Mouse (Mus musculus) kidney, adult 2 months (tissue): Measurements from ENCODE around the gene Lrp8. TPM values are rescaled to one million over a fixed set of nuclear protein-coding genes. Genes with fewer than 3 reads are reported as not detected.

ENCODE experiments used
- DNase-seq: peaks from one replicate; pipeline ENCODE4 v3.0.0; 2021
- H3K27ac ChIP-seq: fragments of 200-500 bp; 2 replicates; pipeline ENCODE4 v1.5.1; 2012; ENCODE audit warnings: low read depth, low read length, control low read depth, inconsistent platforms; ENCODE audit not compliant: insufficient read depth
- H3K27me3 ChIP-seq: fragments of 200-500 bp; replicated peaks from 2 replicates; pipeline ENCODE4 v1.6.1; 2012; ENCODE audit warnings: mild to moderate bottlenecking, moderate library complexity, low read length, inconsistent platforms; ENCODE audit not compliant: control insufficient read depth, insufficient read depth
- H3K36me3 ChIP-seq: fragments of 200-500 bp; 2 replicates; pipeline ENCODE4 v1.6.1; 2012; ENCODE audit warnings: mild to moderate bottlenecking, moderate library complexity, low read length, inconsistent platforms; ENCODE audit not compliant: control insufficient read depth, insufficient read depth
- H3K4me1 ChIP-seq: fragments of 200-500 bp; 2 replicates; pipeline ENCODE4 v1.6.1; 2011; ENCODE audit warnings: low read length; ENCODE audit not compliant: control insufficient read depth, insufficient read depth
- H3K4me3 ChIP-seq: fragments of 200-500 bp; 2 replicates; pipeline ENCODE4 v1.5.1; 2011; ENCODE audit warnings: mild to moderate bottlenecking, low read depth, low read length, control low read depth; ENCODE audit not compliant: insufficient read depth
- CTCF ChIP-seq: fragments of 200-500 bp; conservative IDR thresholded peaks from 2 replicates; pipeline ENCODE4 v1.5.1; 2011; ENCODE audit warnings: low read depth, mild to moderate bottlenecking, control low read depth, low read length, moderate library complexity, mixed read lengths; ENCODE audit not compliant: insufficient read depth, insufficient read length
- POLR2A ChIP-seq: fragments of 200-500 bp; IDR thresholded peaks from one replicate; pipeline ENCODE4 v1.6.1; 2011; ENCODE audit warnings: low read depth, low read length, control low read depth
- WGBS: fragments of 180-500 bp; shearing (Covaris S2); methylation state at CpG from one replicate; pipeline ENCODE4 v1.1.7; 2018; 5-methylcytosine and 5-hydroxymethylcytosine counted together
- polyA plus RNA-seq: library from polyadenylated mRNA; depleted of rRNA; stranded (reverse); fragments of >200 nt; gene quantifications from 2 replicates; pipeline ENCODE4 v1.2.3, GENCODE M21; 2012

Gene Lrp8
- polyA plus RNA-seq, 1 experiment, result 2.8 TPM

- 60% methylated on average over 5 of the region's 5 CpGs for WGBS
- TF ChIP-seq CTCF (no peak), POLR2A (no peak)
- 0 out of 2 replicates have a peak, but pooled peaks cover 4% of the 10 kb centered on the region for H3K4me1 ChIP-seq
- H3K36me3 ChIP-seq, result no peaks in the 10 kb centered on the region
- no peak overlapping the region for H3K27ac ChIP-seq
- no peaks in the 10 kb centered on the region for H3K27me3 ChIP-seq
- no peak overlapping the region for H3K4me3 ChIP-seq
- no peak for DNase-seq
Observed at GRCm38 (mm10) chr4:107899211-107899927, 97.3 kb downstream of the Lrp8 start.

GRCm38 (mm10) chr4:107900206-107900605, 98.1 kb downstream of the Lrp8 start:
- WGBS, result 88% methylated on average over 3 of the region's 3 CpGs
- no peaks in the 10 kb centered on the region for H3K27me3 ChIP-seq
- no peak overlapping the region for H3K27ac ChIP-seq
- H3K4me3 ChIP-seq, result no peak overlapping the region
- 0 out of 2 replicates have a peak, but pooled peaks cover 4% of the 10 kb centered on the region for H3K4me1 ChIP-seq
- no peak for DNase-seq
- H3K36me3 ChIP-seq, result no peaks in the 10 kb centered on the region
- TF ChIP-seq POLR2A (no peak), CTCF (no peak)

- Histone ChIP-seq H3K4me3 (no peak overlapping the region), H3K36me3 (peaks cover 3% of the 10 kb centered on the region; the same call in 1 of the 2 replicates), H3K4me1 (0 out of 2 replicates have a peak, but pooled peaks cover 4% of the 10 kb centered on the region), H3K27me3 (no peaks in the 10 kb centered on the region), H3K27ac (no peak overlapping the region)
- WGBS, result 86% methylated on average over 10 of the region's 10 CpGs
- no peak for DNase-seq
- TF ChIP-seq POLR2A, result no peak
- TF ChIP-seq CTCF, result no peak
Observed at GRCm38 (mm10) chr4:107904252-107904651, 102.2 kb downstream of the Lrp8 start.

GRCm38 (mm10) chr4:107906561-107906960, 104.5 kb downstream of the Lrp8 start:
- DNase-seq, result no peak
- Histone ChIP-seq H3K4me3 (no peak overlapping the region), H3K27ac (no peak overlapping the region), H3K27me3 (no peaks in the 10 kb centered on the region), H3K36me3 (peaks cover 3% of the 10 kb centered on the region; the same call in 1 of the 2 replicates), H3K4me1 (no peaks in the 10 kb centered on the region)
- TF ChIP-seq POLR2A (no peak), CTCF (no peak)
- WGBS, result 90% methylated on average over 9 of the region's 9 CpGs

GRCm38 (mm10) chr4:107910020-107910419, 108.0 kb downstream of the Lrp8 start:
- WGBS, result 87% methylated on average over 4 of the region's 4 CpGs
- peaks cover 9% of the 10 kb centered on the region for H3K36me3 ChIP-seq
- DNase-seq, result no peak
- H3K27ac ChIP-seq, result no peak overlapping the region
- no peak overlapping the region for H3K4me3 ChIP-seq
- H3K27me3 ChIP-seq, result no peaks in the 10 kb centered on the region
- no peaks in the 10 kb centered on the region for H3K4me1 ChIP-seq
- no peak for TF ChIP-seq POLR2A

GRCm38 (mm10) chr4:107920336-107920735, 118.3 kb downstream of the Lrp8 start:
- no peak overlapping the region for H3K27ac ChIP-seq

GRCm38 (mm10) chr4:107921152-107921695, 119.2 kb downstream of the Lrp8 start:
- H3K27me3 ChIP-seq, result no peaks in the 10 kb centered on the region
- 30% methylated on average over 8 of the region's 8 CpGs for WGBS
- peak; percentile 78 for DNase-seq
- TF ChIP-seq CTCF, result no peak
- no peak for TF ChIP-seq POLR2A
- H3K36me3 ChIP-seq, result no peaks in the 10 kb centered on the region
- H3K4me3 ChIP-seq, result no peak overlapping the region
- H3K4me1 ChIP-seq, result peaks cover 14% of the 10 kb centered on the region; the same call in 1 of the 2 replicates
- peak overlapping the region; percentile 96 for H3K27ac ChIP-seq

More at GRCm38 (mm10) chr4:107920336-107920735, 118.3 kb downstream of the Lrp8 start:
- 40% methylated on average over 2 of the region's 2 CpGs for WGBS
- H3K27me3 ChIP-seq, result no peaks in the 10 kb centered on the region
- TF ChIP-seq POLR2A (no peak), CTCF (no peak)
- no peak overlapping the region for H3K4me3 ChIP-seq
- DNase-seq, result peak; percentile 18
- H3K36me3 ChIP-seq, result no peaks in the 10 kb centered on the region
- H3K4me1 ChIP-seq, result peaks cover 14% of the 10 kb centered on the region; the same call in 1 of the 2 replicates
